Mouse (Mus musculus): ENCODE measurements around the gene Bdh1. TPM values are rescaled to one million over a fixed set of nuclear protein-coding genes. Genes with fewer than 3 reads are reported as not detected.

Bdh1 gene
- polyA plus RNA-seq, 1 experiment: 186 TPM

DNA sequence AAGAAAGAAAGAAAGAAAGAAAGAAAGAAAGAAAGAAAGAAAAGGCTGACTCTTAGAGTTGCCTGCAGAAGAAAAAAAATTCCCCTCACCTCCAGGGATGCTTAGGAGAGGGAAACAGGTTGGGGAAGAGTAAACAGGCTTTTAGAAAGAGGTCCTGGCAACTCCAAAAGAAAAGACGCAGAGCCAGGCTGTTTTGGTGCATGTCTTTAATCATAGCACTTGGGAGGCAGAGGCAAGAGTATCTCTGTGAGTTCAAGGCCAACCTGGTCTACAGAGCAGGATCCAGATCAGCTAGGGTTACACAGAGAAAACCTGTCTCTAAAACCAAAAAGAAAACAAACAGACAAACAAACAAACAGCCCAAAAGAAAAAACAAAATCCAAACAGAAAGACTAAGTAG lies 642 bp downstream of the Bdh1 start:
- H3K4me1 ChIP-seq (ENCODE audit: control insufficient read depth, insufficient read depth, low read length): no peaks in the 10 kb centered on the region
- TF ChIP-seq CTCF (IDR thresholded peaks at IDR 0.05; ENCODE audit: borderline replicate concordance, insufficient read depth, low read depth, low read length): no peak
- H3K27ac ChIP-seq (ENCODE audit: insufficient read depth, low read length): no peak overlapping the region
- H3K27me3 ChIP-seq (ENCODE audit: control insufficient read depth, insufficient read depth, low read length): no peaks in the 10 kb centered on the region
- DNase-seq: no peak
- WGBS: 69% methylated on average over 1 of the region's 1 CpGs
- H3K4me3 ChIP-seq (replicated peaks; ENCODE audit: insufficient read depth, low read depth, low read length): no peak overlapping the region

DNA sequence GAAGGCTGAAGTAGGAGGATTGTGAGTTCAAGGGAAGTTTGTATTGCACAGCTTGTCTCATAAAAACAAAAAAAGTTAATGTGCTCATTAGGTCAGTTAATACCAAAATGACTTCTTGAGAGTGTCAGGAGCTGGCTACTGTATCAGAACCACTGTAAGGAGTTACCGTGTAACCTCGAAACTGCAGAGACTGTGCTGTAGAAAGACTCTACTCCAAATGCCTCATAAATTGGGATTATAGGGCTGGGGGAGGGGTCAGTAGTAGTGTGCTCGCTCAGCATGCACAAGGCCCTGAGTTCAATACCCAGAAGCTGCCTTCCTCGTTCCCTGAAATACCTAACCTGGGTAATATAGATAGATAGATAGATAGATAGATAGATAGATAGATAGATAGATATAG lies 1.3 kb downstream of the Bdh1 start:
- DNase-seq: no peak
- H3K4me3 ChIP-seq (replicated peaks; ENCODE audit: insufficient read depth, low read depth, low read length): no peak overlapping the region
- 94% methylated on average over 4 of the region's 4 CpGs for WGBS
- H3K27ac ChIP-seq (ENCODE audit: insufficient read depth, low read length): no peak overlapping the region
- H3K4me1 ChIP-seq (ENCODE audit: control insufficient read depth, insufficient read depth, low read length): no peaks in the 10 kb centered on the region
- TF ChIP-seq CTCF (IDR thresholded peaks at IDR 0.05; ENCODE audit: borderline replicate concordance, insufficient read depth, low read depth, low read length) (no peak), POLR2A (IDR thresholded peaks at IDR 0.05; ENCODE audit: borderline replicate concordance, insufficient read depth, low read length) (no peak)
- H3K27me3 ChIP-seq (ENCODE audit: control insufficient read depth, insufficient read depth, low read length): no peaks in the 10 kb centered on the region

DNA sequence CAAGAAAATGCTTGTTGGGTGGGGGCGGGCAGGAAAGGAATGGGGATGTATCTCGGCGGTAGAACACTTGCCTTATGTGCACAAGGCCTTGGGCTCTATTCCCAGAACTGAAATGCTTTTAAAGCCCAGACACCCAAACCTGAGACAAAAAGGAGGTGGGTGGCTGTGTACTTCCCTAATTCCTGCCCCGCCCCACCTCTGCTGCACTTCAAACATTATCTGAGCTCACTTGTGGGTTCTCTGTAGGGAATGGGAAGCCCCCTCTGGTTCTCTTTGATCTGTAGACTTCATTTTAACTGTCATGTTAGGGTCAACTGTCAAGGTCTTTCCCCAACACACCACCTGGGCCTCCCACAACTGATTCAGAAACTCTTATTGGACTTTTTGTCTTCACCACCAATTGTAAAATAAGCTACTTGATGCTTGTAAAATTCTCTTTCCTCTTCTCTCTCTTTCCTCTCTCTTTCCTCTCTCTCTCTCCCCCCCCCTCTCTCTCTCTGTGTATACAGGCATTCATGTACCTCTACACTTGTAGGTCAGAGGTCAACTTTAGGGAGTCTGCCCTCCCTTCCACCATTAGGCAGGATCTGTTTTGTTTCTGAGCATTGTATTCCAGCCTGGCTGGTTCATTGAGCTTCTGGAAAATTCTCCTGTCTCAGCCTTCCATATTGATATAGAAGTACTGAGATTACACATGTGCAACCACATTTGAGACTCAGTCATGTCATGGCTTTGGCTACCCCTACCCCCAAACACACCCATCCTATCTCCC lies 2.5 kb downstream of the Bdh1 start:
- peak in 1 of 2 experiments; percentile 6 for DNase-seq
- H3K27me3 ChIP-seq (ENCODE audit: control insufficient read depth, insufficient read depth, low read length): no peaks in the 10 kb centered on the region
- no peak overlapping the region for H3K27ac ChIP-seq (ENCODE audit: insufficient read depth, low read length)
- no peak overlapping the region for H3K4me3 ChIP-seq (replicated peaks; ENCODE audit: insufficient read depth, low read depth, low read length)
- WGBS: 84% methylated on average over 4 of the region's 4 CpGs
- no peak for TF ChIP-seq POLR2A (IDR thresholded peaks at IDR 0.05; ENCODE audit: borderline replicate concordance, insufficient read depth, low read length)
- TF ChIP-seq CTCF (IDR thresholded peaks at IDR 0.05; ENCODE audit: borderline replicate concordance, insufficient read depth, low read depth, low read length): no peak
- no peaks in the 10 kb centered on the region for H3K4me1 ChIP-seq (ENCODE audit: control insufficient read depth, insufficient read depth, low read length)

DNA sequence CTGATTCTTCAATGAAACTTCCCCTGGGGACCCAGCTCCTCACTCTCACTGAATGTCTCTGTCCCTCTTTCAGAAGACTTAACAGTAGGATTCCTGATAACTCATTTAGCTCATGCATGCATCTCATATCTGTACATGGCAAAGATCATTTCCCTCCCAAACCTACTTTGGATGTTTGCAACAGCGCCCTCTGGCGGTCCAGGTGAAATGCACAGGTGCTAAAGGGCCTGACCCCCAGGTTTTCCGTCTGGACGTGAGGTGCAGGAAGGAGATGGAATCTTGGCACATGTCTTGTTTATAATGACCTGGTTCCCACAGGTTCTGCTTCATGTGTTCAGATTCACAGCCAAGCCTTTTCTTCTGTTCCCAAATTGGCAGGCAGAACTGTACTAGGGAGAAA lies 3.4 kb downstream of the Bdh1 start:
- WGBS: under 1% methylated on average over 4 of the region's 4 CpGs
- TF ChIP-seq POLR2A (IDR thresholded peaks at IDR 0.05; ENCODE audit: borderline replicate concordance, insufficient read depth, low read length) (no peak), CTCF (IDR thresholded peaks at IDR 0.05; ENCODE audit: borderline replicate concordance, insufficient read depth, low read depth, low read length) (peak; percentile 87)
- Histone ChIP-seq H3K4me3 (replicated peaks; ENCODE audit: insufficient read depth, low read depth, low read length) (no peak overlapping the region), H3K27me3 (ENCODE audit: control insufficient read depth, insufficient read depth, low read length) (no peaks in the 10 kb centered on the region), H3K27ac (ENCODE audit: insufficient read depth, low read length) (no peak overlapping the region), H3K4me1 (ENCODE audit: control insufficient read depth, insufficient read depth, low read length) (no peaks in the 10 kb centered on the region)
- DNase-seq: peak; percentile 78 to 89

DNA sequence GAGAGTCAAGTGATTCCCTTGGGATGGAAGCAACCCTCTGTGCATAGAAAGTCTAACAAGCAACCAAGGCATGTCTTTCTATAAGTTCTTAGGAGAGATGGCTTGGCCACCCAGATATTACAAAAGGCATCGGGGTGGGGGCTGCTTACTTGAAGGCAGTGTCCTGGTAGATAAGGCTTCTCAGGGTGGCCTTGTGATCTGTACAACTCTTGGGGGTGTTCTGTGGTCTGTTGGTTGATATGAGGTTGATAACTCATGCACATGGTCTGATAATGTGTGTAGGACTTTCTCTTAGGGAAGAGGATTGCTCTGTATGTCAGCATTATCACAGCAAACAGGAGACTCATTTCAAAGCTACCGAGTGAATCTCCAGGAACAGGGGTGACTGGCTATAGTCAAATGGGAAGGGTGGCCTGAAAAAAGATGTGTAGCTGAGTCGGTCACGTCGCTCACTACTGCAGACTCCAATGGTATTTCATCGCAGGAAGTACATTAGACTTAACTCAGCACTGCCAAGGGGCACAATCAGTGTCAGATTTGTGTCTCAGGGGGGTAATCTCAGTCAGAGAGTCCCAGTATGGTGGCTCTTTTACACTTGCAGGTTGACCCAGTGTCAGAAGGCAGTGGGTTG lies 4.5 kb downstream of the Bdh1 start:
- no peak overlapping the region for H3K27ac ChIP-seq (ENCODE audit: insufficient read depth, low read length)
- DNase-seq: no peak
- WGBS: 92% methylated on average over 6 of the region's 6 CpGs
- no peak overlapping the region for H3K4me3 ChIP-seq (replicated peaks; ENCODE audit: insufficient read depth, low read depth, low read length)
- no peaks in the 10 kb centered on the region for H3K27me3 ChIP-seq (ENCODE audit: control insufficient read depth, insufficient read depth, low read length)
- TF ChIP-seq CTCF (IDR thresholded peaks at IDR 0.05; ENCODE audit: borderline replicate concordance, insufficient read depth, low read depth, low read length) (no peak), POLR2A (IDR thresholded peaks at IDR 0.05; ENCODE audit: borderline replicate concordance, insufficient read depth, low read length) (no peak)
- peaks cover 3% of the 10 kb centered on the region; the same call in 1 of the 2 replicates for H3K4me1 ChIP-seq (ENCODE audit: control insufficient read depth, insufficient read depth, low read length)

DNA sequence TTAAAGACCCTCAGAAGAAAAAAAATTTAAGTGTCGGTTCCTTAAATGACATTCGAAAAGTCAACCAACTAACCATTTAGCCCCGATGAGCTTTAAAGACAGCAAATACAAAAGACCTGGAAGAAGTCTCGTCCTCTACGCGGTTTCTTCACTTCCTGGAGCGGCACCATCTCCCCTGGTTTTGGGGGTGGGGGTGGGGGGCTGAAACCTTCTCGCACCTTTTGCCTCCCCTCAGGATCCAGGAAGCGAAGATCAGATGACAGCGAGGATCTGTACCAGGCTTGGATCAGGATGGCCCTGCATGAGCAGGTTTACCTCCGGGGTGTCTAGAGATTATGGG lies 6.2 kb downstream of the Bdh1 start:
- Histone ChIP-seq H3K4me3 (replicated peaks; ENCODE audit: insufficient read depth, low read depth, low read length) (peak overlapping the region; percentile 77), H3K4me1 (ENCODE audit: control insufficient read depth, insufficient read depth, low read length) (peaks cover 9% of the 10 kb centered on the region; the same call in 1 of the 2 replicates), H3K27ac (ENCODE audit: insufficient read depth, low read length) (peak overlapping the region; percentile 60; the same call in 1 of the 2 replicates), H3K27me3 (ENCODE audit: control insufficient read depth, insufficient read depth, low read length) (no peaks in the 10 kb centered on the region)
- 6% methylated on average over 11 of the region's 11 CpGs for WGBS
- DNase-seq: no peak
- TF ChIP-seq CTCF (IDR thresholded peaks at IDR 0.05; ENCODE audit: borderline replicate concordance, insufficient read depth, low read depth, low read length): no peak
- no peak for TF ChIP-seq POLR2A (IDR thresholded peaks at IDR 0.05; ENCODE audit: borderline replicate concordance, insufficient read depth, low read length)

DNA sequence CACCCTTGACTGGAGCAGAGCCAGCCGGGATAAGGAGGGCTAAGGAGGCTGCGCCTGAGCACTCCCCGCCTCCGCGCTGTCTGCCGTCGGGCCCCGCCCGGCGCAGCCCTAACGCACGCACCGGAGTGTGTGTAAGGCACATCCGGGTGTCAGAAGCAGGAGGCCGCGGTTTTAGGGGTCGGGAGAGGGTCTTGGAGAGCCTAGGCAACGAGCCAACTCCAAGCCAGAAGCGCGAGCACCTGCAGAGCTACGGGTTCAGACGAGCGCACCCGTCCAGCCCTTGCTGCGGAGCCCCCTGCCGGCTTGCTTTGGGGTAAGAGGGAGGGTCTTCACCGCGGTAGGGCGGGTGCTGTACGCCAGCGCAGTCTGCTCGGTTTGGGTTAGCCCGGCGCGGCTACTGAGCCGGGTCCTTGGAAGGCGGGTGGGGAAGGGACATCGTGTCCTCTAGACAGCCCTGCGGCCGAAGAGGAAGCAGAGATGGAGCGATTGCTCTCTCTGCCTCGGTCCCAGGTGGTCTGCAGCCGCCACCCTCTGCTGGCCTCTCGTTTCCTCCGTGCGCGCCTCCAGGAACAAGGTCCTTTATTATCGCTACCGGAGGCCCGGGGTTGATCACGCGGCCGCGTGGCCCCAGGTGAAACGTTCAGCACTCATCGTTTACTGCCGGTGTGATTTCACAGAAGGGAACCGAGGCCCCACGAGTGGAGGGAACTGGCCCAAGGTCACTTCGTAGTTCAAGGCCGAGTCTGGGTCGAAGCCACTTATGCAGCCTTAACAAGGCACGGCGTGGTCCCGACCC lies 6.8 kb downstream of the Bdh1 start:
- TF ChIP-seq POLR2A (IDR thresholded peaks at IDR 0.05; ENCODE audit: borderline replicate concordance, insufficient read depth, low read length): peak; percentile 63; the same call in 1 of the 2 replicates
- TF ChIP-seq CTCF (IDR thresholded peaks at IDR 0.05; ENCODE audit: borderline replicate concordance, insufficient read depth, low read depth, low read length): no peak
- under 1% methylated on average over 65 of the region's 65 CpGs for WGBS
- DNase-seq: peak; percentile 85 to 87
- Histone ChIP-seq H3K4me3 (replicated peaks; ENCODE audit: insufficient read depth, low read depth, low read length) (peak overlapping the region; percentile 77), H3K27ac (ENCODE audit: insufficient read depth, low read length) (peak overlapping the region; percentile 80), H3K4me1 (ENCODE audit: control insufficient read depth, insufficient read depth, low read length) (peaks cover 9% of the 10 kb centered on the region; the same call in 1 of the 2 replicates), H3K27me3 (ENCODE audit: control insufficient read depth, insufficient read depth, low read length) (no peaks in the 10 kb centered on the region)

Data from cerebellum, adult 2 months (tissue).